Mouse (Mus musculus) MEL (cell line): ENCODE results near the gene Cep104. TPM values are rescaled to one million over a fixed set of nuclear protein-coding genes. Genes with fewer than 3 reads are reported as not detected.

ENCODE experiments used
- DNase-seq: peaks from one replicate; pipeline ENCODE4 v3.0.0; 2011; ENCODE audit warnings: low read depth, low spot score
- H3K27ac ChIP-seq: 2 replicates; pipeline ENCODE4 v1.5.1; 2012; ENCODE audit warnings: low read depth, mild to moderate bottlenecking, control low read depth, low read length, moderate library complexity; ENCODE audit not compliant: control insufficient read depth
- H3K27me3 ChIP-seq, 2 experiments: fragments of 150-350 bp in 1 of 2; sonication (generic) in 1 of 2; 2 replicates each; pipeline ENCODE4 v1.6.1; 2012; ENCODE audit warnings: low read length in 2 of 2, mild to moderate bottlenecking in 2 of 2, improper control_type of control experiment in 1 of 2, moderate library complexity in 1 of 2; ENCODE audit not compliant: insufficient read depth in 2 of 2, control insufficient read depth in 1 of 2
- H3K36me3 ChIP-seq, 2 experiments: 2 replicates each; pipeline ENCODE4 v1.6.1; 2012 to 2014; ENCODE audit warnings: low read length in 2 of 2, improper control_type of control experiment in 1 of 2, inconsistent platforms in 1 of 2, mild to moderate bottlenecking in 1 of 2; ENCODE audit not compliant: insufficient read depth in 2 of 2, control insufficient read depth in 1 of 2
- H3K4me1 ChIP-seq, 2 experiments: fragments of 150-350 bp in 1 of 2; sonication (generic) in 1 of 2; 2 replicates each; pipeline ENCODE4 v1.6.1; 2012; ENCODE audit warnings: low read length in 2 of 2, improper control_type of control experiment in 1 of 2, mild to moderate bottlenecking in 1 of 2; ENCODE audit not compliant: insufficient read depth in 2 of 2, control insufficient read depth in 1 of 2
- H3K4me3 ChIP-seq, 2 experiments: fragments of 150-350 bp in 1 of 2; sonication (generic) in 1 of 2; 2 replicates each; pipeline ENCODE4 v1.5.1; 2012; ENCODE audit warnings: low read depth in 2 of 2, low read length in 2 of 2, mild to moderate bottlenecking in 2 of 2, moderate library complexity in 2 of 2, control low read depth in 1 of 2, improper control_type of control experiment in 1 of 2; ENCODE audit not compliant: control insufficient read depth in 1 of 2, insufficient read depth in 1 of 2
- H3K79me2 ChIP-seq: 2 replicates; pipeline ENCODE4 v1.6.1; 2012; ENCODE audit warnings: mild to moderate bottlenecking, low read length, moderate library complexity; ENCODE audit not compliant: control insufficient read depth, poor library complexity, insufficient read depth
- H3K9ac ChIP-seq: 2 replicates; pipeline ENCODE4 v1.6.1; 2012; ENCODE audit warnings: low read depth, mild to moderate bottlenecking, control low read depth, low read length, moderate library complexity; ENCODE audit not compliant: control insufficient read depth, poor library complexity, severe bottlenecking
- H3K9me3 ChIP-seq: fragments of 150-350 bp; sonication (generic); replicated peaks from 2 replicates; pipeline ENCODE4 v1.6.1; 2012; ENCODE audit warnings: mild to moderate bottlenecking, low read length, improper control_type of control experiment, moderate library complexity; ENCODE audit not compliant: insufficient read depth
- BHLHE40 ChIP-seq: IDR thresholded peaks from 2 replicates; pipeline ENCODE4 v1.6.1; 2012; ENCODE audit warnings: low read depth, mild to moderate bottlenecking, inconsistent platforms, low read length, improper control_type of control experiment, borderline replicate concordance
- E2F4 ChIP-seq: IDR thresholded peaks from 2 replicates; pipeline ENCODE4 v1.6.1; 2011; ENCODE audit warnings: low read depth, low read length, improper control_type of control experiment, borderline replicate concordance
- ELF1 ChIP-seq: IDR thresholded peaks from 2 replicates; pipeline ENCODE4 v1.6.1; 2014; ENCODE audit warnings: low read depth, mild to moderate bottlenecking, inconsistent platforms, low read length, improper control_type of control experiment, moderate library complexity
- GABPA ChIP-seq: IDR thresholded peaks from 2 replicates; pipeline ENCODE4 v1.6.1; 2012; ENCODE audit warnings: low read depth, mild to moderate bottlenecking, inconsistent platforms, low read length, improper control_type of control experiment, moderate library complexity
- HCFC1 ChIP-seq: IDR thresholded peaks from 2 replicates; pipeline ENCODE4 v1.6.1; 2012; ENCODE audit warnings: low read depth, mild to moderate bottlenecking, inconsistent platforms, low read length, improper control_type of control experiment, moderate library complexity
- KAT2A ChIP-seq: conservative IDR thresholded peaks from 2 replicates; pipeline ENCODE4 v1.6.1; 2012; ENCODE audit warnings: low read depth, low read length, improper control_type of control experiment, inconsistent platforms
- MAFK ChIP-seq: IDR thresholded peaks from 2 replicates; pipeline ENCODE4 v1.6.1; 2011; ENCODE audit warnings: low read depth, mild to moderate bottlenecking, low read length, improper control_type of control experiment, borderline replicate concordance
- MYB ChIP-seq: IDR thresholded peaks from 2 replicates; pipeline ENCODE4 v1.6.1; 2011; ENCODE audit warnings: mild to moderate bottlenecking, low read depth, low read length, improper control_type of control experiment
- MYC ChIP-seq: IDR thresholded peaks from 2 replicates; pipeline ENCODE4 v1.6.1; 2011; ENCODE audit warnings: low read depth, mild to moderate bottlenecking, low read length, improper control_type of control experiment, moderate library complexity
- NELFE ChIP-seq: IDR thresholded peaks from 2 replicates; pipeline ENCODE4 v1.6.1; 2011; ENCODE audit warnings: low read depth, low read length, improper control_type of control experiment
- SMC3 ChIP-seq: IDR thresholded peaks from 2 replicates; pipeline ENCODE4 v1.6.1; 2011; ENCODE audit warnings: low read depth, low read length, improper control_type of control experiment
- TCF12 ChIP-seq: IDR thresholded peaks from 2 replicates; pipeline ENCODE4 v1.6.1; 2014; ENCODE audit warnings: low read depth, mild to moderate bottlenecking, inconsistent platforms, low read length, improper control_type of control experiment, moderate library complexity
- polyA plus RNA-seq, 2 experiments: library from polyadenylated mRNA; stranded (reverse) in 1 of 2; unstranded in 1 of 2; fragments of >175 nt in 1 of 2; fragments of >200 nt in 1 of 2; gene quantifications; 2 replicates each; pipeline versions ENCODE4 v1.2.1 to v1.2.4; 2012; ENCODE audit warnings: low replicate concordance in 2 of 2, low read depth in 1 of 2; ENCODE audit not compliant: insufficient read length in 2 of 2, insufficient read depth in 1 of 2, missing spikeins in 1 of 2
- total RNA-seq: library from RNA; depleted of rRNA; stranded (reverse); fragments of 300-350 nt; gene quantifications from 2 replicates; pipeline ENCODE4 v1.2.3, GENCODE M21; 2012

Cep104 gene
- total and polyA plus RNA-seq, 3 experiments = 8.5 to 19.9 TPM; not detected in 1

GRCm38 (mm10) chr4:153945741-153946140, 29.3 kb upstream of the Cep104 start:
- H3K4me3 ChIP-seq = no peak overlapping the region
- DNase-seq = no peak
- no peaks in the 10 kb centered on the region for H3K79me2 ChIP-seq
- no peak overlapping the region for H3K9ac ChIP-seq
- no peak overlapping the region for H3K27ac ChIP-seq
- H3K4me1 ChIP-seq = no peaks in the 10 kb centered on the region
- no peaks in the 10 kb centered on the region for H3K36me3 ChIP-seq
- no peak for TF ChIP-seq GABPA
- TF ChIP-seq KAT2A = no peak
- no peak for TF ChIP-seq HCFC1
- no peak for TF ChIP-seq BHLHE40
- no peak for TF ChIP-seq E2F4
- no peaks in the 10 kb centered on the region for H3K9me3 ChIP-seq
- no peaks in the 10 kb centered on the region for H3K27me3 ChIP-seq

DNA sequence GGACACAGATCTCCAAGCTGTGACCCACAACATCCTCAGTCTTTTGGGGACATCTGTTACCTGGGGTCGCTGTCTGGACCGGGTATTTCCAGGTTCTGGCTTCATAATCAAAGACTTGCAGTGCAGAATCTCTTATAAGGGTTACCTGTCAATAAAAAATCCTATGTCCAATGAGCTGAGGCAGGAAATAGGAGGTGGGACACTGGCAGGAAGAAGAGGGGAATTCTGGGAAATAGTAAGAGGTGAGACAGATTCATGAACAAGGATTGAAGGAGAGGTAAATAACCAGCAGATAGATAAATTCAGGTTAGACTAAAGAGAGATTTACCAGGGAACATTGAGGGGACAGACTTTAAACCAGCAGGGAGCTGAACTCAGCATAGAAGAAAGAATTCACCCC, 24.6 kb upstream of the Cep104 start:
- Histone ChIP-seq H3K27ac (no peak overlapping the region), H3K27me3 (no peaks in the 10 kb centered on the region), H3K79me2 (no peaks in the 10 kb centered on the region), H3K9ac (no peak overlapping the region), H3K9me3 (no peaks in the 10 kb centered on the region), H3K36me3 (no peaks in the 10 kb centered on the region), H3K4me3 (no peak overlapping the region), H3K4me1 (peaks cover 0 to under 1% of the 10 kb centered on the region in 2 experiments; a peak in 1 of 4 replicates)
- TF ChIP-seq MAFK = no peak
- TF ChIP-seq SMC3 = no peak
- no peak for TF ChIP-seq MYB
- no peak for DNase-seq

GRCm38 (mm10) chr4:153951150-153951549, 23.8 kb upstream of the Cep104 start:
- H3K27ac ChIP-seq = no peak overlapping the region
- TF ChIP-seq KAT2A = no peak
- TF ChIP-seq TCF12 = no peak
- no peak for TF ChIP-seq NELFE
- TF ChIP-seq ELF1 = no peak
- TF ChIP-seq MYC = no peak
- TF ChIP-seq, all 39 proteins: peak for 0
- no peaks in the 10 kb centered on the region for H3K9me3 ChIP-seq
- H3K9ac ChIP-seq = no peak overlapping the region
- no peaks in the 10 kb centered on the region for H3K79me2 ChIP-seq
- H3K27me3 ChIP-seq = no peaks in the 10 kb centered on the region
- no peak overlapping the region for H3K4me3 ChIP-seq
- peaks cover 3 to 8% of the 10 kb centered on the region in 2 experiments; a peak in 3 of 4 replicates for H3K4me1 ChIP-seq
- H3K36me3 ChIP-seq = peaks cover 0 to 4% of the 10 kb centered on the region in 2 experiments; a peak in 2 of 4 replicates
- no peak for DNase-seq
